ENCODE assay signal across 16 mouse cellular contexts in the genomic region with DNA sequence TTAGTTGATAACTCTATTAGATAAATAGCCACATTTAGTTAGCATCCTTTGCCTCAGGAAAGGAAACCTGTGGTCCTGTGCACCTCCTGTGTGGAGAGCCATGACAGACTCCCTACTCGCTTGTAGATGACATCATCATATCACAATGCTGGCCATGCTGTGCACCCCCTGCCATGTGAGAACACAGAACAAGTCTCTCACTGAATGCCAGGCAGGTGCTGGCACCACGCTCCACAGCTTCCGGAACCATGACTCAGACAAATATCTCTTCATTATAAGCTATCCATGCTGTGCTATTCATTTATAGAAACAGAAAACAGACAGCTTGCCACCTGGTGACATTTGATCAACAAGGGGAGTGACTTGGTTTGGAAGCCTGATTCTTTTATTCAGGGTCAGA.
DNase-seq lines count a peak whose midpoint lies in the region; ATAC-seq and TF ChIP-seq lines count a peak whose summit lies in the region.
"Had no signal": no experiment of that assay in that cellular context is flagged by ENCODE, and none has a peak within 500 bp of the region (broad histone marks: within the 10 kb centered on the region; RNA-seq: fewer than 3 reads in every experiment).

No protein-coding gene starts in this region.

- DNase-seq in forebrain, postnatal 0 days: no peak
- DNase-seq in cerebellum, postnatal 14 days: peak; percentile 80 to 85
- DNase-seq in layer of hippocampus, postnatal 10 days (ENCODE audit: low spot score in 2 of 2): peak; percentile 16 to 21
- no peak for DNase-seq in kidney, postnatal 14 days
- DNase-seq: adrenal gland, adult 2 months; heart, postnatal 4 days; liver, embryonic 13.5 days; thymus, adult 18-20 months had no signal

- ATAC-seq in forebrain, embryonic 15.5 days (replicated peaks): peak; percentile 55; the same call in 1 of the 2 replicates
- ATAC-seq in forebrain, postnatal 0 days: no peak
- ATAC-seq in cerebellum, adult (ENCODE audit: insufficient number of reproducible peaks, low FRiP score, low TSS enrichment): peak; percentile 70
- no peak for ATAC-seq in erythroblast, adult 5-6 weeks (replicated peaks; ENCODE audit: low FRiP score, poor library complexity, severe bottlenecking)

- H3K36me3 ChIP-seq in forebrain, embryonic 15.5 days: no peaks in the 10 kb centered on the region
- no peaks in the 10 kb centered on the region for H3K36me3 ChIP-seq in forebrain, postnatal 0 days (ENCODE audit: insufficient read depth)
- H3K36me3 ChIP-seq: heart, embryonic 13.5 days; kidney, embryonic 15.5 days; limb, embryonic 10.5 days; liver, embryonic 13.5 days; neural tube, embryonic 13.5 days had no signal

- 50% methylated on average over 3 of the region's 3 CpGs for WGBS in forebrain, embryonic 15.5 days
- 46% methylated on average over 3 of the region's 3 CpGs for WGBS in forebrain, postnatal 0 days

- H3K4me2 ChIP-seq in forebrain, embryonic 15.5 days (replicated peaks): no peak overlapping the region
- no peak overlapping the region for H3K4me2 ChIP-seq in forebrain, postnatal 0 days (ENCODE audit: low read depth)
- H3K4me2 ChIP-seq: heart, embryonic 13.5 days; kidney, embryonic 15.5 days; liver, embryonic 13.5 days; neural tube, embryonic 13.5 days had no signal

- no peaks in the 10 kb centered on the region for H3K27me3 ChIP-seq in forebrain, embryonic 15.5 days
- H3K27me3 ChIP-seq in forebrain, postnatal 0 days (ENCODE audit: insufficient read depth, low read length): no peaks in the 10 kb centered on the region
- H3K27me3 ChIP-seq: heart, embryonic 13.5 days; kidney, embryonic 15.5 days; liver, embryonic 13.5 days; megakaryocyte, embryonic 14.5 days; neural tube, embryonic 13.5 days had no signal

- no peak overlapping the region for H3K4me3 ChIP-seq in forebrain, embryonic 15.5 days
- no peak overlapping the region for H3K4me3 ChIP-seq in forebrain, postnatal 0 days (ENCODE audit: low read depth, low read length)
- H3K4me3 ChIP-seq: heart, embryonic 13.5 days; kidney, embryonic 15.5 days; limb, embryonic 10.5 days; liver, embryonic 13.5 days; megakaryocyte, embryonic 14.5 days; neural tube, embryonic 13.5 days had no signal

- H3K27ac ChIP-seq in forebrain, embryonic 15.5 days (replicated peaks): no peak overlapping the region
- H3K27ac ChIP-seq in forebrain, postnatal 0 days (ENCODE audit: low read depth, low read length): no peak overlapping the region
- H3K27ac ChIP-seq: heart, embryonic 13.5 days; kidney, embryonic 15.5 days; limb, embryonic 10.5 days; liver, embryonic 13.5 days; neural tube, embryonic 13.5 days had no signal

- peaks cover 5% of the 10 kb centered on the region; the same call in 1 of the 2 replicates for H3K4me1 ChIP-seq in forebrain, embryonic 15.5 days
- H3K4me1 ChIP-seq in forebrain, postnatal 0 days (ENCODE audit: insufficient read depth): no peaks in the 10 kb centered on the region
- H3K4me1 ChIP-seq: liver, embryonic 13.5 days; megakaryocyte, embryonic 14.5 days; neural tube, embryonic 13.5 days had no signal

- no peaks in the 10 kb centered on the region for H3K9me3 ChIP-seq in forebrain, embryonic 15.5 days
- H3K9me3 ChIP-seq in forebrain, postnatal 0 days (ENCODE audit: low read length): no peaks in the 10 kb centered on the region
- H3K9me3 ChIP-seq: heart, embryonic 13.5 days; kidney, embryonic 15.5 days; limb, embryonic 10.5 days; liver, embryonic 13.5 days; megakaryocyte, embryonic 14.5 days; neural tube, embryonic 13.5 days had no signal

- H3K9ac ChIP-seq in forebrain, embryonic 15.5 days (replicated peaks): no peak overlapping the region
- no peak overlapping the region for H3K9ac ChIP-seq in forebrain, postnatal 0 days
- H3K9ac ChIP-seq: heart, embryonic 13.5 days; kidney, embryonic 15.5 days; liver, embryonic 13.5 days; neural tube, embryonic 13.5 days had no signal

- TF ChIP-seq CTCF in forebrain, postnatal 0 days (IDR thresholded peaks at IDR 0.05; ENCODE audit: low read depth): no peak

Comparison
In these comparisons a context has a peak if more than half of its experiments do, and no peak if none do; other contexts are left out.
1. ATAC-seq: peak in forebrain, embryonic 15.5 days (single experiment) and cerebellum, adult (single experiment); none in forebrain, postnatal 0 days (single experiment) and erythroblast, adult 5-6 weeks (single experiment).
2. DNase-seq: peak in cerebellum, postnatal 14 days (2 of 2) and layer of hippocampus, postnatal 10 days (2 of 2); none in forebrain, postnatal 0 days (single experiment) and kidney, postnatal 14 days (single experiment).